Mouse (Mus musculus) G1E (cell line): ENCODE results near the gene Cttn.

ENCODE experiments used
- CTCF ChIP-seq: IDR thresholded peaks from 2 replicates; pipeline ENCODE4 v1.5.1; 2012; ENCODE audit warnings: low read depth, low read length, inconsistent platforms, mixed read lengths
- GATA1 ChIP-seq: IDR thresholded peaks from 2 replicates; pipeline ENCODE4 v1.6.1; 2012; ENCODE audit warnings: borderline replicate concordance, low read length, inconsistent platforms, mixed read lengths
- GATA2 ChIP-seq: IDR thresholded peaks from 2 replicates; pipeline ENCODE4 v1.6.1; 2012; ENCODE audit warnings: low read depth, low read length, inconsistent platforms, borderline replicate concordance
- POLR2AphosphoS5 ChIP-seq: IDR thresholded peaks from 2 replicates; pipeline ENCODE4 v1.6.1; 2012; ENCODE audit warnings: low read depth, low read length, inconsistent platforms; ENCODE audit not compliant: insufficient replicate concordance
- TAL1 ChIP-seq: conservative IDR thresholded peaks from 2 replicates; pipeline ENCODE4 v1.6.1; 2012; ENCODE audit warnings: low read depth, low read length, inconsistent platforms, mixed read lengths

GRCm38 (mm10) chr7:144447146-144447545, 23.7 kb downstream of the Cttn start:
- no peak for TF ChIP-seq CTCF
- no peak for TF ChIP-seq GATA1
- no peak for TF ChIP-seq GATA2
- 0 out of 2 replicates have a peak, but pooled peaks have one; percentile 23 for TF ChIP-seq TAL1
- TF ChIP-seq POLR2AphosphoS5: no peak
